Mouse (Mus musculus) Muller cell, postnatal 12 days (primary cell): ENCODE measurements around the gene Mllt6.
"Not testable (repeated sequence)": the region's sequence is repeated elsewhere in the genome, so short reads cannot be mapped to it uniquely, and the experiment has no call there.

Source experiments
- DNase-seq: peaks from one replicate; pipeline ENCODE4 v3.0.0-alpha.2; 2015; ENCODE audit errors: inconsistent ontology term

Gene Mllt6

GRCm38 (mm10) chr11:97695712-97696401 is 32.6 kb downstream of the Mllt6 start:
- DNase-seq = no peak

GRCm38 (mm10) chr11:97696669-97697068 is 33.5 kb downstream of the Mllt6 start:
- DNase-seq = no peak

- no peak for DNase-seq
These were observed 34.1 kb downstream of the Mllt6 start for GRCm38 (mm10) chr11:97697199-97697890.

- DNase-seq = no peak
These were observed 34.8 kb downstream of the Mllt6 start for GRCm38 (mm10) chr11:97697891-97698529.

- peak; percentile 85 for DNase-seq
These were observed 35.8 kb downstream of the Mllt6 start for GRCm38 (mm10) chr11:97698741-97699611.

GRCm38 (mm10) chr11:97699626-97700002 is 36.4 kb downstream of the Mllt6 start:
- peak; percentile 88 for DNase-seq

- DNase-seq = peak; percentile 88
These were observed 37.0 kb downstream of the Mllt6 start, which contains the start of gene Pcgf2 for GRCm38 (mm10) chr11:97700003-97700745. TSS of gene Pcgf2 (minus strand) at chr11:97700497.

GRCm38 (mm10) chr11:97700746-97701580 is 37.7 kb downstream of the Mllt6 start:
- DNase-seq = no peak

GRCm38 (mm10) chr11:97701581-97702392 is 38.6 kb downstream of the Mllt6 start:
- peak; percentile 43 for DNase-seq

- peak; percentile 85 for DNase-seq
These were observed 39.2 kb downstream of the Mllt6 start for GRCm38 (mm10) chr11:97702393-97702745.

GRCm38 (mm10) chr11:97703039-97703826 is 40.0 kb downstream of the Mllt6 start, which contains the start of gene Psmb3:
TSS of gene Psmb3 (plus strand) at chr11:97703399.
- DNase-seq = peak; percentile 100

- DNase-seq = not testable (repeated sequence)
These were observed 46.9 kb downstream of the Mllt6 start for GRCm38 (mm10) chr11:97710067-97710466.

- no peak for DNase-seq
These were observed 48.1 kb downstream of the Mllt6 start for GRCm38 (mm10) chr11:97711200-97711900.

- DNase-seq = no peak
These were observed 49.1 kb downstream of the Mllt6 start for GRCm38 (mm10) chr11:97712286-97712685.

- DNase-seq = peak; percentile 70
These were observed 50.7 kb downstream of the Mllt6 start for GRCm38 (mm10) chr11:97713896-97714295.

GRCm38 (mm10) chr11:97714356-97714755 is 51.1 kb downstream of the Mllt6 start:
- no peak for DNase-seq
